Mouse (Mus musculus) hindbrain, embryonic 16.5 days (tissue): ENCODE measurements around the gene Kcnb1. TPM values are rescaled to one million over a fixed set of nuclear protein-coding genes. Genes with fewer than 3 reads are reported as not detected.

ENCODE experiments used
- ATAC-seq: fragments of 200-750 bp; cut with Nextera tagmentation; 2 replicates; pipeline ENCODE4 v1.8.0; 2017; ENCODE audit warnings: moderate TSS enrichment, moderate library complexity
- H3K27ac ChIP-seq: fragments of 300-500 bp; sonication (generic); 2 replicates; pipeline ENCODE4 v1.5.1; 2014; ENCODE audit warnings: low read depth, mild to moderate bottlenecking, control low read depth, low read length, moderate library complexity
- H3K27me3 ChIP-seq: fragments of 300-500 bp; sonication (generic); replicated peaks from 2 replicates; pipeline ENCODE4 v1.6.1; 2014; ENCODE audit warnings: low read length; ENCODE audit not compliant: control insufficient read depth, insufficient read depth
- H3K36me3 ChIP-seq: fragments of 300-500 bp; sonication (generic); 2 replicates; pipeline ENCODE4 v1.6.1; 2014; ENCODE audit warnings: mild to moderate bottlenecking, low read length, moderate library complexity, mixed read lengths; ENCODE audit not compliant: control insufficient read depth, insufficient read depth
- H3K4me1 ChIP-seq: fragments of 300-500 bp; sonication (generic); 2 replicates; pipeline ENCODE4 v1.6.1; 2014; ENCODE audit warnings: low read depth, low read length; ENCODE audit not compliant: control insufficient read depth, insufficient read depth
- H3K4me2 ChIP-seq: fragments of 300-500 bp; sonication (generic); 2 replicates; pipeline ENCODE4 v1.6.1; 2014; ENCODE audit warnings: mild to moderate bottlenecking, low read length, control low read depth, moderate library complexity
- H3K4me3 ChIP-seq: fragments of 300-500 bp; sonication (generic); 2 replicates; pipeline ENCODE4 v1.5.1; 2014; ENCODE audit warnings: mild to moderate bottlenecking, low read length, control low read depth, moderate library complexity
- H3K9ac ChIP-seq: fragments of 300-500 bp; sonication (generic); 2 replicates; pipeline ENCODE4 v1.6.1; 2014; ENCODE audit warnings: low read depth, mild to moderate bottlenecking, control low read depth, low read length, moderate library complexity
- H3K9me3 ChIP-seq: fragments of 300-500 bp; sonication (generic); 2 replicates; pipeline ENCODE4 v1.6.1; 2014; ENCODE audit warnings: mild to moderate bottlenecking, low read length, moderate library complexity; ENCODE audit not compliant: control insufficient read depth
- WGBS: fragments of 180-500 bp; shearing (Covaris S2); extraction: QIAGEN DNeasy Blood & Tissue Kit; methylation state at CpG from one replicate; pipeline ENCODE4 v1.1.7; 2014; 5-methylcytosine and 5-hydroxymethylcytosine counted together
- polyA plus RNA-seq: library from polyadenylated mRNA; unstranded; fragments of >200 nt; fragmentation: Nextera tagmentation; extraction: Ambion mirVana; gene quantifications from 2 replicates; pipeline ENCODE4 v1.2.1, GENCODE M21; 2015

Kcnb1 gene
- polyA plus RNA-seq, 1 experiment from 2014 or later, result 3.2 TPM

- 71% methylated on average over 2 of the region's 2 CpGs for WGBS
- H3K4me2 ChIP-seq, result no peak overlapping the region
- no peak overlapping the region for H3K9ac ChIP-seq
- H3K9me3 ChIP-seq, result no peaks in the 10 kb centered on the region
- H3K36me3 ChIP-seq, result no peaks in the 10 kb centered on the region
- H3K4me1 ChIP-seq, result peaks cover 16% of the 10 kb centered on the region
- ATAC-seq, result no peak
- H3K27me3 ChIP-seq, result no peaks in the 10 kb centered on the region; the same call in 1 of the 2 replicates
- H3K4me3 ChIP-seq, result no peak overlapping the region
- no peak overlapping the region for H3K27ac ChIP-seq
Observed at GRCm38 (mm10) chr2:167076759-167077158, 113.2 kb downstream of the Kcnb1 start.

GRCm38 (mm10) chr2:167076352-167076751 is 113.6 kb downstream of the Kcnb1 start:
- H3K4me1 ChIP-seq, result peaks cover 16% of the 10 kb centered on the region
- WGBS, result 95% methylated on average over 4 of the region's 4 CpGs
- no peak for ATAC-seq
- H3K4me3 ChIP-seq, result no peak overlapping the region
- no peaks in the 10 kb centered on the region; the same call in 1 of the 2 replicates for H3K27me3 ChIP-seq
- no peak overlapping the region for H3K27ac ChIP-seq
- no peaks in the 10 kb centered on the region for H3K9me3 ChIP-seq
- no peak overlapping the region for H3K4me2 ChIP-seq
- H3K9ac ChIP-seq, result no peak overlapping the region
- no peaks in the 10 kb centered on the region for H3K36me3 ChIP-seq

GRCm38 (mm10) chr2:167074587-167074986 is 115.4 kb downstream of the Kcnb1 start:
- Histone ChIP-seq H3K9ac (no peak overlapping the region), H3K4me3 (no peak overlapping the region), H3K36me3 (no peaks in the 10 kb centered on the region), H3K9me3 (no peaks in the 10 kb centered on the region), H3K4me2 (no peak overlapping the region), H3K27me3 (no peaks in the 10 kb centered on the region; the same call in 1 of the 2 replicates), H3K27ac (no peak overlapping the region), H3K4me1 (peaks cover 21% of the 10 kb centered on the region)
- WGBS, result 95% methylated on average over 5 of the region's 5 CpGs
- ATAC-seq, result no peak

- Histone ChIP-seq H3K4me1 (peaks cover 13% of the 10 kb centered on the region; the same call in 1 of the 2 replicates), H3K4me2 (peak overlapping the region; percentile 73), H3K36me3 (peaks cover under 1% of the 10 kb centered on the region; the same call in 1 of the 2 replicates), H3K9me3 (no peaks in the 10 kb centered on the region), H3K9ac (peak overlapping the region; percentile 72), H3K4me3 (peak overlapping the region; percentile 55), H3K27me3 (no peaks in the 10 kb centered on the region; the same call in 1 of the 2 replicates), H3K27ac (peak overlapping the region; percentile 87)
- peak; percentile 98 for ATAC-seq
- 6% methylated on average over 22 of the region's 22 CpGs for WGBS
Observed at GRCm38 (mm10) chr2:167071641-167072601, 118.0 kb downstream of the Kcnb1 start.

- Histone ChIP-seq H3K36me3 (peaks cover 3% of the 10 kb centered on the region; the same call in 1 of the 2 replicates), H3K4me1 (peaks cover 13% of the 10 kb centered on the region; the same call in 1 of the 2 replicates), H3K9me3 (no peaks in the 10 kb centered on the region), H3K4me2 (peak overlapping the region; percentile 73), H3K9ac (peak overlapping the region; percentile 72), H3K27ac (peak overlapping the region; percentile 87), H3K27me3 (no peaks in the 10 kb centered on the region), H3K4me3 (peak overlapping the region; percentile 55)
- peak; percentile 14; the same call in 1 of the 2 replicates for ATAC-seq
- 15% methylated on average over 12 of the region's 12 CpGs for WGBS
Observed at GRCm38 (mm10) chr2:167071266-167071640, 118.7 kb downstream of the Kcnb1 start.

- WGBS, result 47% methylated on average over 6 of the region's 6 CpGs
- H3K4me3 ChIP-seq, result no peak overlapping the region
- no peak overlapping the region for H3K27ac ChIP-seq
- no peak for ATAC-seq
- H3K36me3 ChIP-seq, result peaks cover 10% of the 10 kb centered on the region
- H3K4me2 ChIP-seq, result no peak overlapping the region
- H3K9me3 ChIP-seq, result no peaks in the 10 kb centered on the region
- H3K27me3 ChIP-seq, result no peaks in the 10 kb centered on the region
- H3K4me1 ChIP-seq, result peaks cover 19% of the 10 kb centered on the region
- H3K9ac ChIP-seq, result no peak overlapping the region; the same call in 1 of the 2 replicates
Observed at GRCm38 (mm10) chr2:167070341-167070740, 119.6 kb downstream of the Kcnb1 start.

- Histone ChIP-seq H3K9ac (no peak overlapping the region), H3K27ac (no peak overlapping the region), H3K4me2 (no peak overlapping the region), H3K36me3 (peaks cover 14% of the 10 kb centered on the region), H3K4me3 (no peak overlapping the region), H3K4me1 (peaks cover 27% of the 10 kb centered on the region), H3K27me3 (no peaks in the 10 kb centered on the region), H3K9me3 (no peaks in the 10 kb centered on the region)
- WGBS, result 54% methylated on average over 6 of the region's 6 CpGs
- ATAC-seq, result no peak
Observed at GRCm38 (mm10) chr2:167067575-167067974, 122.4 kb downstream of the Kcnb1 start.

- ATAC-seq, result no peak
- no peak overlapping the region for H3K27ac ChIP-seq
- no peak overlapping the region for H3K4me3 ChIP-seq
- H3K27me3 ChIP-seq, result no peaks in the 10 kb centered on the region
- peaks cover 14% of the 10 kb centered on the region for H3K36me3 ChIP-seq
- WGBS, result 31% methylated on average over 6 of the region's 6 CpGs
- peaks cover 25% of the 10 kb centered on the region for H3K4me1 ChIP-seq
- no peaks in the 10 kb centered on the region for H3K9me3 ChIP-seq
- H3K9ac ChIP-seq, result no peak overlapping the region
- no peak overlapping the region for H3K4me2 ChIP-seq
Observed at GRCm38 (mm10) chr2:167066528-167067516, 123.1 kb downstream of the Kcnb1 start.
